Mouse (Mus musculus) heart, embryonic 14.5 days (tissue): Measurements from ENCODE around the gene Syt8. TPM values are rescaled to one million over a fixed set of nuclear protein-coding genes. Genes with fewer than 3 reads are reported as not detected.

ENCODE experiments used
- ATAC-seq: fragments of 200-750 bp; cut with Nextera tagmentation; 2 replicates; pipeline ENCODE4 v1.8.0; 2017; ENCODE audit warnings: low read depth, moderate TSS enrichment; ENCODE audit not compliant: insufficient number of reproducible peaks, insufficient read depth, low FRiP score
- H3K27ac ChIP-seq, 2 experiments: fragments of 200-500 bp in 1 of 2; fragments of 300-500 bp in 1 of 2; sonication (generic) in 1 of 2; replicated peaks in 1 of 2; 2 replicates each; pipeline ENCODE4 v1.5.1; 2012 to 2014; ENCODE audit warnings: low read depth in 2 of 2, low read length in 2 of 2, control low read depth in 1 of 2, mild to moderate bottlenecking in 1 of 2, mixed read lengths in 1 of 2; ENCODE audit not compliant: control insufficient read depth in 1 of 2, insufficient read depth in 1 of 2
- H3K27me3 ChIP-seq: fragments of 300-500 bp; sonication (generic); 2 replicates; pipeline ENCODE4 v1.6.1; 2014; ENCODE audit warnings: mild to moderate bottlenecking, low read length, control low read depth; ENCODE audit not compliant: control insufficient read depth, insufficient read depth
- H3K36me3 ChIP-seq: fragments of 300-500 bp; sonication (generic); 2 replicates; pipeline ENCODE4 v1.6.1; 2014; ENCODE audit warnings: mild to moderate bottlenecking, control low read depth, low read length, mixed read lengths; ENCODE audit not compliant: control insufficient read depth, insufficient read depth
- H3K4me1 ChIP-seq, 2 experiments: fragments of 200-500 bp in 1 of 2; fragments of 300-500 bp in 1 of 2; sonication (generic) in 1 of 2; 2 replicates each; pipeline ENCODE4 v1.6.1; 2012 to 2014; ENCODE audit warnings: low read length in 2 of 2, control low read depth in 1 of 2, mixed read lengths in 1 of 2; ENCODE audit not compliant: control insufficient read depth in 2 of 2, insufficient read depth in 2 of 2
- H3K4me2 ChIP-seq: fragments of 300-500 bp; sonication (generic); 2 replicates; pipeline ENCODE4 v1.6.1; 2014; ENCODE audit warnings: mild to moderate bottlenecking, low read length
- H3K4me3 ChIP-seq, 2 experiments: fragments of 200-500 bp in 1 of 2; fragments of 300-500 bp in 1 of 2; sonication (generic) in 1 of 2; 2 replicates each; pipeline ENCODE4 v1.5.1; 2012 to 2014; ENCODE audit warnings: low read length in 2 of 2, mild to moderate bottlenecking in 2 of 2, control low read depth in 1 of 2, low read depth in 1 of 2, moderate library complexity in 1 of 2; ENCODE audit not compliant: control insufficient read depth in 1 of 2, insufficient read depth in 1 of 2
- H3K9ac ChIP-seq: fragments of 300-500 bp; sonication (generic); 2 replicates; pipeline ENCODE4 v1.6.1; 2014; ENCODE audit warnings: mild to moderate bottlenecking, low read length
- H3K9me3 ChIP-seq: fragments of 300-500 bp; sonication (generic); 2 replicates; pipeline ENCODE4 v1.6.1; 2016; ENCODE audit warnings: low read length, control low read depth; ENCODE audit not compliant: control insufficient read depth
- WGBS: fragments of 180-500 bp; shearing (Covaris S2); extraction: QIAGEN DNeasy Blood & Tissue Kit; methylation state at CpG from one replicate; pipeline ENCODE4 v1.1.7; 2014; 5-methylcytosine and 5-hydroxymethylcytosine counted together
- polyA plus RNA-seq: library from polyadenylated mRNA; unstranded; fragments of >200 nt; fragmentation: Nextera tagmentation; extraction: Ambion mirVana; gene quantifications from 2 replicates; pipeline ENCODE4 v1.2.1, GENCODE M21; 2014

Gene Syt8
- polyA plus RNA-seq, 1 experiment from 2014 or later: not detected

DNA sequence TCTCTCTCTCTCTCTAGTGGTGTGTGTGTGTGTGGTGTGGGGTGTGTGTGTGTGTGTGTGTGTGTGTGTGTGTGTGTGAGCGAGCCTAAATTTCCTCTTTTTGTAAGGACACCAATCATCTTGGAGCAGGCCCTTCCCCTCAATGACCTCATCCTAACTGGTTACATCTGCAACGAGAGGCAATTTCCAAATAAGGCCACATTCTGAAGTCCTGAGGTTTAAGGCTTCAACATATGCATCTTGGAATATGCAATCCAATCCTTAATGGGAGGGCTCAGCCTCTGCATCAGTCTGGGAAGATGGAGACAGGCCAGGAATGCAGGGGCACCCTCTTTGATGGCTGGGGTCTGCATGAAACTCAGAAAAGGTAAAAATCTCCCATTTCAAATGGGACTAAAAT lies 23.4 kb downstream of the Syt8 start:
- H3K9ac ChIP-seq: peak overlapping the region; percentile 65
- H3K4me2 ChIP-seq: no peak overlapping the region
- H3K27me3 ChIP-seq: no peaks in the 10 kb centered on the region
- H3K4me3 ChIP-seq: no peak overlapping the region
- H3K36me3 ChIP-seq: no peaks in the 10 kb centered on the region
- ATAC-seq: no peak
- no peaks in the 10 kb centered on the region for H3K9me3 ChIP-seq
- H3K27ac ChIP-seq: peak overlapping the region; percentile 95 to 98
- H3K4me1 ChIP-seq: peaks cover 69 to 86% of the 10 kb centered on the region in 2 experiments
- 12% methylated on average over 2 of the region's 2 CpGs for WGBS

- WGBS: 30% methylated on average over 5 of the region's 5 CpGs
- H3K4me1 ChIP-seq: peaks cover 69 to 86% of the 10 kb centered on the region in 2 experiments
- H3K9ac ChIP-seq: peak overlapping the region; percentile 45; the same call in 1 of the 2 replicates
- ATAC-seq: no peak
- H3K27ac ChIP-seq: peak overlapping the region; percentile 95 to 98
- H3K9me3 ChIP-seq: no peaks in the 10 kb centered on the region
- no peaks in the 10 kb centered on the region for H3K27me3 ChIP-seq
- peak overlapping the region; percentile 12; the same call in 1 of the 2 replicates for H3K4me2 ChIP-seq
- H3K4me3 ChIP-seq: no peak overlapping the region
- H3K36me3 ChIP-seq: no peaks in the 10 kb centered on the region
These were observed 24.1 kb downstream of the Syt8 start for GRCm38 (mm10) chr7:142458676-142459298.

DNA sequence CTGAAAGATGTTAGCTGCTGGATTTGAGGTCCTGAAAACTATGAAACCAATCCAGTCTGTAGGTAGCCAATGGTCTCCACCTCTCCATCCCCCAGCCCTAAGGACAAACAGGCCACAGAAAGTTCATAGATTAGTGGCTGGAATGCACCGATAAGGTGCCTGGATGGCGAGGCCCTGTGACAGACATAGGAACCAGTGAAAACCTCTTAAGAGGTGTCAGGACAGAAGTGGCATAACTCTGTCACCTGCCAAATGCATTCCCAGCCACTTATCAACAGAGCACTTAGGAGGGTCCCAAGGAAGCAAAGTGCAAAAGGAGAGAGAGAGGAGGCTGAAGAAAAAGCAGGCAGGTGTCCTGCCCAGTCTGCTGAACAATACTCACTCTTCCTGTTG lies 24.6 kb downstream of the Syt8 start:
- Histone ChIP-seq H3K27ac (peak overlapping the region; percentile 95 to 98), H3K9me3 (no peaks in the 10 kb centered on the region), H3K27me3 (no peaks in the 10 kb centered on the region), H3K4me2 (peak overlapping the region; percentile 12; the same call in 1 of the 2 replicates), H3K36me3 (no peaks in the 10 kb centered on the region), H3K4me3 (no peak overlapping the region), H3K9ac (peak overlapping the region; percentile 45; the same call in 1 of the 2 replicates), H3K4me1 (peaks cover 69 to 82% of the 10 kb centered on the region in 2 experiments)
- ATAC-seq: peak; percentile 77
- WGBS: 13% methylated on average over 2 of the region's 2 CpGs

- ATAC-seq: no peak
- Histone ChIP-seq H3K9ac (peak within 1 kb of the TSS; percentile 47; the same call in 1 of the 2 replicates), H3K9me3 (no peaks in the 10 kb centered on the region), H3K4me3 (no peak within 1 kb of the TSS), H3K36me3 (no peaks in the 10 kb centered on the region), H3K4me1 (peaks cover 62 to 71% of the 10 kb centered on the region in 2 experiments), H3K27ac (peak within 1 kb of the TSS; percentile 95 to 98), H3K4me2 (no peak within 1 kb of the TSS), H3K27me3 (no peaks in the 10 kb centered on the region)
- 88% methylated on average over 7 of the region's 7 CpGs for WGBS
These were observed 26.0 kb downstream of the Syt8 start, which contains the start of gene Lsp1 for GRCm38 (mm10) chr7:142460636-142461077. Lsp1 (plus strand) TSS chr7:142460809.

- WGBS: 96% methylated on average over 2 of the region's 2 CpGs
- Histone ChIP-seq H3K27me3 (no peaks in the 10 kb centered on the region), H3K27ac (peak overlapping the region in 1 of 2 experiments; percentile 98; a peak in 1 of 4 replicates), H3K9ac (no peak overlapping the region; the same call in 1 of the 2 replicates), H3K4me2 (no peak overlapping the region), H3K9me3 (no peaks in the 10 kb centered on the region), H3K4me3 (no peak overlapping the region), H3K36me3 (no peaks in the 10 kb centered on the region), H3K4me1 (peaks cover 57 to 63% of the 10 kb centered on the region in 2 experiments)
- no peak for ATAC-seq
These were observed 26.8 kb downstream of the Syt8 start for GRCm38 (mm10) chr7:142461446-142461845.

GRCm38 (mm10) chr7:142462190-142462589 lies 27.5 kb downstream of the Syt8 start:
- Histone ChIP-seq H3K4me1 (peaks cover 51 to 55% of the 10 kb centered on the region in 2 experiments), H3K36me3 (no peaks in the 10 kb centered on the region), H3K4me2 (0 out of 2 replicates have a peak overlapping the region, but pooled peaks have one; percentile 1), H3K9ac (0 out of 2 replicates have a peak overlapping the region, but pooled peaks have one; percentile 26), H3K4me3 (no peak overlapping the region), H3K27ac (no peak overlapping the region), H3K9me3 (no peaks in the 10 kb centered on the region), H3K27me3 (no peaks in the 10 kb centered on the region)
- WGBS: 77% methylated on average over 6 of the region's 6 CpGs
- no peak for ATAC-seq

DNA sequence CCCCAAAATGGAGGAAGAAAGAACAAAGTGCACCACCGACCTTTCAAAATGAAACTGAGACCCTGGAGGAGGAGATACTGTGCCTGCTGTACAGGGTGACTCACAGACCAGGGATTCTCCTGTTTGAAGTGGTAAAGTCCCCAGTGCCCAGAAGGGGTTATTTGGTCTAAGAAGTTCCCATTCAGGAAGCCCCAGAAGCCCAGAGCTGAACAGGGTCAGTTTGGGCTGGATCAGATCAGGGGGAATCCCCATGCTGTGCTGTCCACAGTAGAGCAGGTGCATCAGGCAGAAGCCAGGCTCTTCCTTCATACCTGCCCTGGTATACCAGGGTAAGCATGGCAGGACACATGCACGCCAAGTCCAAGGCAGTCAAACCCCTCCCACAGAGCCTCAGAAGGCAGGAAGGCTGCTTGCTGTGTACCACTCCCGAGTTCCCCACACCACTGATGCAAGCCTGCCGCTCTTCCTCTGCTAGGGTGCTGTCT lies 28.0 kb downstream of the Syt8 start:
- peak overlapping the region; percentile 26; the same call in 1 of the 2 replicates for H3K9ac ChIP-seq
- no peak overlapping the region for H3K4me3 ChIP-seq
- 0 out of 2 replicates have a peak overlapping the region, but pooled peaks have one; percentile 1 for H3K4me2 ChIP-seq
- H3K4me1 ChIP-seq: peaks cover 47 to 51% of the 10 kb centered on the region in 2 experiments
- no peaks in the 10 kb centered on the region for H3K9me3 ChIP-seq
- H3K36me3 ChIP-seq: no peaks in the 10 kb centered on the region
- H3K27me3 ChIP-seq: no peaks in the 10 kb centered on the region
- no peak overlapping the region for H3K27ac ChIP-seq
- 68% methylated on average over 4 of the region's 4 CpGs for WGBS
- no peak for ATAC-seq
